Mouse (Mus musculus) splenic B cell, adult 2 months (primary cell): Measurements from ENCODE around the gene Pira2.
A peak's percentile ranks its signal among the peaks of the same experiment; 100 is the strongest.
"Not testable (repeated sequence)": the region's sequence is repeated elsewhere in the genome, so short reads cannot be mapped to it uniquely, and the experiment has no call there.

ENCODE experiments used
- DNase-seq: peaks from one replicate; pipeline ENCODE4 v3.0.0-alpha.2; 2011; ENCODE audit warnings: low read depth, low spot score
- H3K27me3 ChIP-seq: 2 replicates; pipeline ENCODE4 v1.6.1; 2012; ENCODE audit warnings: mild to moderate bottlenecking, low read length, moderate library complexity, mixed read lengths; ENCODE audit not compliant: control insufficient read depth, poor library complexity, insufficient read depth, severe bottlenecking
- H3K36me3 ChIP-seq: 2 replicates; pipeline ENCODE4 v1.6.1; 2012; ENCODE audit warnings: mild to moderate bottlenecking, low read length, moderate library complexity, mixed read lengths; ENCODE audit not compliant: control insufficient read depth, poor library complexity, insufficient read depth, severe bottlenecking

The Pira2 gene

DNA sequence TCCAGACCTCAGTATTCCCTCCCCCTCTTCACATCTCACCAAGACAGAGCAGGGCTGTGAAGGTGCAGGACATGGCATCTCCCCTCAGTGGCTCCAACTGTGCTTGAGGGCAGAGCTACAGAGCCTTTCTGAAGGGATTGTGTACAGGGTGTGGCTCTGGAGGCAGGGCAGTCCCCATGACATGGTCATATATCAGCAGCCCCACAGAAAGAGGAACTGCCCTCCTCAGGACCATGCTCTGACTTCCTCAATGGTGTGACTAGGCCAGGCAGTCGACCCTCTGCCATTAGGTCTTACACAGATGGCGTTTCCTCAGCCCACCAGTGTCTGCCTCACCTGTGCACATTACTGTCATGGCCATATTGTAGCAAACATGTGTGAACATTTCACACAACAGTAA, at the start of gene Pira2:
Pira2 (minus strand) TSS at position 101 of the 400 bp plus-strand sequence.
- H3K36me3 ChIP-seq, H3K27me3 ChIP-seq, DNase-seq: not testable (repeated sequence)

DNA sequence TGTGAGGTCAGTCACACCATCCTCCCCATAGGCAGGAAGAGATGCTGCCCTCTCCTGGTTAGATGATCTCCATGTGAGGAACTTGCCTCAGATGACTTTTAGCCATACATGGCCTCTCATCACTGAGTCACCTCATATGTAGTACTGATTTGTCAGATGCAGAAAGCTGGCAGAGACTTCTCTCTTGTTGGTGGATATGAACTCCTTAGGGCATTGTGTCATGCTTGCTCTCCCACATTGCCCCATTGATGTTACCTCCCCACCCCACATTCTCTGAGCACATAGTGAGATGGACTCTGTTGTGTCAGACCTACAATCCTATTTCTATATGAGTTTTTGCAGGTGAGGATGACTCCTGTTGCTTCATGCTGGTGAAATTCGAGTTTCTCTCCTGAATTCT, 30.2 kb upstream of the Pira2 start:
- H3K27me3 ChIP-seq, H3K36me3 ChIP-seq, DNase-seq: not testable (repeated sequence)

- not testable (repeated sequence) for DNase-seq, H3K27me3 ChIP-seq, H3K36me3 ChIP-seq
Measured at GRCm38 (mm10) chr7:3837854-3838253, 7.0 kb downstream of the Pira2 start.

GRCm38 (mm10) chr7:3830633-3831032, 14.2 kb downstream of the Pira2 start:
- H3K27me3 ChIP-seq, DNase-seq, H3K36me3 ChIP-seq: not testable (repeated sequence)

DNA sequence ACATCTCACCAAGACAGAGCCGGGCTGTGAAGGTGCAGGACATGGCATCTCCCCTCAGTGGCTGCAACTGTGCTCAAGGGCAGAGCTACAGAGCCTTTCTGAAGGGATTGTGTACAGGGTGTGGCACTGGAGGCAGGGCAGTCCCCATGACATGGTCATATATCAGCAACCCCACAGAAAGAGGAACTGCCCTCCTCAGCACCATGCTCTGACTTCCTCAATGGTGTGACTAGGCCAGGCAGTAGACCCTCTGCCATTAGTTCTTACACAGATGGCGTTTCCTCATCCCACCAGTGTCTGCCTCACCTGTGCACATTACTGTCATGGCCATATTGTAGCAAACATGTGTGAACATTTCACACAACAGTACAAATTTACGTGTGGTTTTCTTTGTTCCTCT, 19.3 kb downstream of the Pira2 start, which contains the start of gene Gm15448:
Gm15448 (minus strand) TSS at position 89 of the 400 bp plus-strand sequence.
- H3K27me3 ChIP-seq, DNase-seq, H3K36me3 ChIP-seq: not testable (repeated sequence)

GRCm38 (mm10) chr7:3811912-3812311, 32.9 kb downstream of the Pira2 start:
- H3K27me3 ChIP-seq, H3K36me3 ChIP-seq: not testable (repeated sequence)
- peak; percentile 23 for DNase-seq

DNA sequence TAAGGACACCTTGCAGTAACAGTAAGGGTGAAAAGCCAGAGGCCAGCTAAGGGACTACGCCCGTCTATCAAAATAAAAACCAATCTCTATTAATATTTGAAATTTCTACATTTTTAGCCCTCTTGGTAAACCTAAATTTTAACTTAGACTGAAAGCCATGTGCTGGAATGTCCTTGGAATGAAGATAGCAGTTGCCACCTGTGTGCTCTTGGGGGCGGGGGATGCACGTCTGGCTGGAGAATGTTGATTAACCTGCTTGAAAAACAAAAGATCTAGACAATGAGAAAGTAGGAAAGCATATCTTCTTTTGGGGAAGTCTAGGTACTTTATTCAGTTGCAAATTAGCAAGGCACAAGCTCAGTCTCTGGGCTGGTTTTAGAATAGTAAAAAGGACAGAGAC, 41.9 kb downstream of the Pira2 start:
- H3K36me3 ChIP-seq, H3K27me3 ChIP-seq, DNase-seq: not testable (repeated sequence)

- DNase-seq: peak; percentile 39
- H3K36me3 ChIP-seq, H3K27me3 ChIP-seq: not testable (repeated sequence)
Measured at GRCm38 (mm10) chr7:3799940-3800339, 44.9 kb downstream of the Pira2 start.

DNA sequence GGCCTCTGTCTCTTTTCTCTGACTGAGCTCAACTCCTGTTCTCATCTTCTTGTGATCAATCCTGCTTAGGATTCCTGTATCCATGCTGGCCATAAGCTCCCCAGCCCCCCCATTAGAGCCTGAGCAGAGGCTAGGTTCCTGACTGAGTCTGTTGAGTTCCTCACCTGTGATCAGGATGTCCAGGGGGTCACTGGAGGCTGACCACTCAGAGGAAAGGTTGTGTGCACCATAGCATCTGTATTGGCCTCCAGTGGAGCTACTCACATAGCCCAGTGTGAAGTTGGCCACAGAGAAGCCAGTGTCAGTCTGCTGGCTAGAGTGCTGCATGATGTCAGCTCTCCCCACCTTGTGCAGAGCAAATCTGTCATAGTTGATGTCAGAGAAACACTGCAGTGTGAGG, 48.6 kb downstream of the Pira2 start:
- H3K36me3 ChIP-seq, H3K27me3 ChIP-seq, DNase-seq: not testable (repeated sequence)
